Mouse (Mus musculus): ENCODE measurements around the gene Sstr3.

- no peak for TF ChIP-seq GATA1 (IDR thresholded peaks at IDR 0.05; ENCODE audit: low read length)
- TF ChIP-seq TAL1 (IDR thresholded peaks at IDR 0.05; ENCODE audit: low read length) = no peak
Observed at GRCm38 (mm10) chr15:78587050-78587994, 42.8 kb upstream of the Sstr3 start.
